Mouse (Mus musculus) kidney, postnatal 0 days (tissue): ENCODE results near the gene Kcnk18. TPM values are rescaled to one million over a fixed set of nuclear protein-coding genes. Genes with fewer than 3 reads are reported as not detected.

ENCODE experiments used
- ATAC-seq: fragments of 200-750 bp; cut with Nextera tagmentation; replicated peaks from 2 replicates; pipeline ENCODE4 v1.8.0; 2017; ENCODE audit warnings: low read depth, moderate number of reproducible peaks, moderate TSS enrichment, moderate library complexity; ENCODE audit not compliant: low FRiP score
- DNase-seq: peaks from one replicate; pipeline ENCODE4 v3.0.0-alpha.2; 2016; ENCODE audit warnings: low spot score
- H3K27ac ChIP-seq: fragments of 300-500 bp; sonication (generic); 2 replicates; pipeline ENCODE4 v1.5.1; 2014; ENCODE audit warnings: mild to moderate bottlenecking
- H3K27me3 ChIP-seq: fragments of 300-500 bp; sonication (generic); 2 replicates; pipeline ENCODE4 v1.6.1; 2014; ENCODE audit warnings: low read length, mixed read lengths; ENCODE audit not compliant: insufficient read depth
- H3K36me3 ChIP-seq: fragments of 300-500 bp; sonication (generic); 2 replicates; pipeline ENCODE4 v1.6.1; 2014; ENCODE audit warnings: low read length, mixed read lengths; ENCODE audit not compliant: insufficient read depth
- H3K4me1 ChIP-seq: fragments of 300-500 bp; sonication (generic); replicated peaks from 2 replicates; pipeline ENCODE4 v1.6.1; 2014; ENCODE audit warnings: antibody characterized with exemption, low read length, mixed read lengths; ENCODE audit not compliant: insufficient read depth
- H3K4me2 ChIP-seq: fragments of 300-500 bp; sonication (generic); 2 replicates; pipeline ENCODE4 v1.6.1; 2014; ENCODE audit warnings: mild to moderate bottlenecking, low read length, moderate library complexity, mixed read lengths
- H3K4me3 ChIP-seq: fragments of 300-500 bp; sonication (generic); replicated peaks from 2 replicates; pipeline ENCODE4 v1.5.1; 2014; ENCODE audit warnings: low read depth, low read length
- H3K9ac ChIP-seq: fragments of 300-500 bp; sonication (generic); 2 replicates; pipeline ENCODE4 v1.6.1; 2014; ENCODE audit warnings: low read depth, low read length
- H3K9me3 ChIP-seq: fragments of 300-500 bp; sonication (generic); replicated peaks from 2 replicates; pipeline ENCODE4 v1.6.1; 2016; ENCODE audit warnings: low read length, inconsistent platforms, mixed read lengths
- CTCF ChIP-seq: IDR thresholded peaks from 2 replicates; pipeline ENCODE4 v1.5.1; 2016; ENCODE audit warnings: antibody characterized with exemption, low read depth, mild to moderate bottlenecking, moderate library complexity
- WGBS: fragments of 180-500 bp; shearing (Covaris S2); extraction: QIAGEN DNeasy Blood & Tissue Kit; methylation state at CpG from one replicate; pipeline ENCODE4 v1.1.7; 2014; 5-methylcytosine and 5-hydroxymethylcytosine counted together
- polyA plus RNA-seq: library from polyadenylated mRNA; unstranded; fragments of >200 nt; fragmentation: Nextera tagmentation; extraction: Ambion mirVana; gene quantifications from 2 replicates; pipeline ENCODE4 v1.2.1, GENCODE M21; 2015

Kcnk18 gene
- polyA plus RNA-seq, 1 experiment from 2014 or later: not detected

DNA sequence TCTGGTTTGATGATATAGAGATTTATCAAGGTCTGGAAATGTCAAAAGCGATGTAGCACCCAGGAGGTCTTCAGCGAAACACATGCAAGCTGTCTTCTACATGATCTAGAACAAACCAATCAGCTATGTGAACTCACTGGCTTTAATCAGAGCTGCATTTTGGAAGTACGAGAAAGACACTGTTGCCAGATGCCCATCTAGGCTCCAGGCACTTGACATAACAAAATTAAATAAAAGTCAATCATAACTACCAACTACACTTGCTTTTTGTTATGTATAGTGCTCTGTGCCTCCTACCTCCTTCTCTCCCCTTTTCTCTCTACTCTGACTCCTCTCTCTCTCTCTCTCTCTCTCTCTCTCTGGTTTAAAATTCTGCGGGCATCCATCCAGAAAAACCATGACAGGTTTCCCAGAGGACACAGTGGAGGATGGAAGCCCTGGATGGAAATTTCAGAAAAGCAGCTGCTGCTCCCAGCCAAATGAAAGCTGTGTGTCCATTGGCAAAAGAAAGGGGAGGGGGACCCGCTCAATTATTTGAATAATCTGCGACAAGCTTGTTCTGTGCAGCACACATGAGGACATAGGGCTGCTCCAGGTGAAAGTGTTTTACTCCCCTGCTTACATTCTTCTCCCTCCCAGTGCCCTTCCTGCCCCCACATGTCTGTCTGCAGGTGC, 45.5 kb upstream of the Kcnk18 start:
- Histone ChIP-seq H3K9me3 (no peaks in the 10 kb centered on the region), H3K36me3 (no peaks in the 10 kb centered on the region), H3K4me3 (no peak overlapping the region), H3K9ac (no peak overlapping the region), H3K27me3 (peaks cover 88% of the 10 kb centered on the region), H3K27ac (no peak overlapping the region), H3K4me1 (peaks cover 12% of the 10 kb centered on the region), H3K4me2 (no peak overlapping the region)
- WGBS: 11% methylated on average over 6 of the region's 6 CpGs
- TF ChIP-seq CTCF: no peak
- DNase-seq: no peak
- ATAC-seq: no peak

DNA sequence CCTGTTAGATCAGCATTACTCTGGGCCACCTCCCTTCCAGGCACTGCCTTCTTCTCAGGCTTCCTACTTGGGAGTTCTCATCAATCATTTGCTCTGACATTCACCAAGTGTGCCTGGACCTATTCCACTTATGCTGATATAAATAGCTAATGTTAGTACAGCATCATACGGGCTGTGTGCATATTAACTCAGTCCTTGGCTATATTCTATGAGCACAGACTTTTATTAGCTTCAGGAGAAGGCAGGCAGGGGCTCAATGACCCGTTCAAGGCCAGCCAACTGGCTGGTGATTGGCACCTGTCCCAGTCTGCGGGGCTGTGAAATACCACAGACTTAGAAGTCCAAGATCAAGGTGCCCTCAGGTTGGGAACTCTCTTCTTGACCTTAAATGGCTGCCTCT, 35.0 kb upstream of the Kcnk18 start:
- ATAC-seq (peak; percentile 72), DNase-seq (peak; percentile 38)
- Histone ChIP-seq H3K9me3 (no peaks in the 10 kb centered on the region), H3K27ac (no peak overlapping the region), H3K4me2 (no peak overlapping the region), H3K9ac (no peak overlapping the region), H3K4me3 (no peak overlapping the region), H3K36me3 (no peaks in the 10 kb centered on the region), H3K4me1 (0 out of 2 replicates have a peak, but pooled peaks cover 3% of the 10 kb centered on the region), H3K27me3 (peaks cover 27% of the 10 kb centered on the region)
- 23% methylated on average over 3 of the region's 3 CpGs for WGBS
- TF ChIP-seq CTCF: no peak

DNA sequence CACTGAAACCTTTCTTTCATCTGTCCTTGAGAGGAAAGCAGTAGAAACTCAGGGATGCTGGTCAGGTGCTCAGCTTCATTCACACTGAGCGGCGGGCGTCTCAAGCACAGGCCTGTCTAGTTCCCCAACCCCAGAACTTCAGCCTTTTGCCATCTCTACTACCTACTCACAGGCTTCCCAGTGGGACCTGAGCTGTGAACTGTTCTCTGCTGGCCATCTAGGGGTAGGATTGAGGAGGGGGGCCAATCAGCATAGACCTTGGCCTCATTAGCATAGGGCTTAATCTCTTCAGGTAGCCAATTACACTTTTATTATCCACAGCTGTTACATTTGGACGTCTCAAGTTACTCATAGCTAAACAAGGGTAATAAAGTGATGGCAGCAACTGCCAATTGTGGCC, 30.0 kb upstream of the Kcnk18 start:
- Histone ChIP-seq H3K9ac (no peak overlapping the region), H3K36me3 (no peaks in the 10 kb centered on the region), H3K27me3 (peaks cover 59% of the 10 kb centered on the region), H3K27ac (no peak overlapping the region), H3K4me2 (no peak overlapping the region), H3K9me3 (no peaks in the 10 kb centered on the region), H3K4me1 (no peaks in the 10 kb centered on the region), H3K4me3 (no peak overlapping the region)
- 16% methylated on average over 4 of the region's 4 CpGs for WGBS
- no peak for TF ChIP-seq CTCF
- ATAC-seq: no peak
- no peak for DNase-seq

DNA sequence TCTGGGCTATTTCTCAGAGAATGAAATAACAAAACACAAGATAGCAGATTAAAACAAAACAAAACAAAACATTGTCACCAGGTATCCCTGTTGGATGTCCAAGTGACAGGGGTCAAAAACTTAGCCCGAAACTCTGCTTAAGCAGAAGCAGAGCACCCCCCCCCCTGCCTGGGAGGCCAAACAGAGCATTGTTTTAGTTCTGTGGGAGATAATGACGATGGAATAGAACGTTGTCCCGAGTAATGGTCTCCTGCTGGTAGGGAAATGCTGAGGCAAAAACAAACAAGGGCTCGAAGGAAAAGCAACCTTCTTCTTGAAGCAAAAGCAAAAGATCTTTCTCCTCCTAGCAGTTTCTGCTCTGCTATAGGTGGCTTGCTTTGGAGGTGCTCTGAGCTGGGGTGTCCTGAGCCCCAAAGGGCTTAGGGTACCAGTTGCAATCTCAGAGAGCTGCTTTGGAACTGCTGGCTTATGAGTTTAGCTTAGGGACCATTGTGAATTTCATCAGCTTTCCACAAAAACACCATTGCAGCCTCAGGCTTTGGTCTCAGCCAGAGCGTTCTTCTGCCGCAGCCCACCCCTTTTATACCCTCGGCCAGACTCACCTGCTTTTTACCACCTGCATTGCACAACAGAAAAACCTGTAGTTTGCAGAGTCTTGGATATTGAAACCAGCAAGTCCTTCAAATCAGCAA, 28.4 kb upstream of the Kcnk18 start:
- Histone ChIP-seq H3K4me2 (no peak overlapping the region), H3K27me3 (peaks cover 63% of the 10 kb centered on the region), H3K27ac (no peak overlapping the region), H3K4me3 (no peak overlapping the region), H3K4me1 (no peaks in the 10 kb centered on the region), H3K9me3 (no peaks in the 10 kb centered on the region), H3K9ac (no peak overlapping the region), H3K36me3 (no peaks in the 10 kb centered on the region)
- ATAC-seq: no peak
- WGBS: 1% methylated on average over 8 of the region's 8 CpGs
- no peak for DNase-seq
- TF ChIP-seq CTCF: no peak

- no peak for DNase-seq
- WGBS: 7% methylated on average over 4 of the region's 4 CpGs
- H3K4me3 ChIP-seq: no peak overlapping the region
- no peak overlapping the region for H3K9ac ChIP-seq
- H3K27ac ChIP-seq: no peak overlapping the region
- H3K36me3 ChIP-seq: no peaks in the 10 kb centered on the region
- no peak overlapping the region for H3K4me2 ChIP-seq
- no peaks in the 10 kb centered on the region for H3K9me3 ChIP-seq
- no peak for TF ChIP-seq CTCF
- no peaks in the 10 kb centered on the region for H3K4me1 ChIP-seq
- no peak for ATAC-seq
- H3K27me3 ChIP-seq: peaks cover 69% of the 10 kb centered on the region
Observed at GRCm38 (mm10) chr19:59191123-59191505, 27.9 kb upstream of the Kcnk18 start.

- H3K27ac ChIP-seq: no peak overlapping the region
- peaks cover 77% of the 10 kb centered on the region for H3K27me3 ChIP-seq
- H3K4me2 ChIP-seq: no peak overlapping the region
- H3K4me1 ChIP-seq: no peaks in the 10 kb centered on the region
- 8% methylated on average over 2 of the region's 2 CpGs for WGBS
- no peak overlapping the region for H3K9ac ChIP-seq
- no peaks in the 10 kb centered on the region for H3K36me3 ChIP-seq
- no peak overlapping the region for H3K4me3 ChIP-seq
- no peaks in the 10 kb centered on the region for H3K9me3 ChIP-seq
- no peak for ATAC-seq
- no peak for TF ChIP-seq CTCF
- DNase-seq: no peak
Observed at GRCm38 (mm10) chr19:59192491-59192890, 26.5 kb upstream of the Kcnk18 start.
